Mouse (Mus musculus) hindbrain, postnatal 0 days (tissue): ENCODE measurements around the gene Smg6. TPM values are rescaled to one million over a fixed set of nuclear protein-coding genes. Genes with fewer than 3 reads are reported as not detected.

ENCODE experiments used
- ATAC-seq: fragments of 200-750 bp; cut with Nextera tagmentation; 2 replicates; pipeline ENCODE4 v1.8.0; 2017; ENCODE audit warnings: mild to moderate bottlenecking, moderate TSS enrichment, moderate library complexity
- DNase-seq: peaks from one replicate; pipeline ENCODE4 v3.0.0-alpha.2; 2015; ENCODE audit warnings: low spot score
- H3K27ac ChIP-seq: fragments of 300-500 bp; sonication (generic); 2 replicates; pipeline ENCODE4 v1.5.1; 2014; ENCODE audit warnings: mild to moderate bottlenecking
- H3K27me3 ChIP-seq: fragments of 300-500 bp; sonication (generic); 2 replicates; pipeline ENCODE4 v1.6.1; 2014; ENCODE audit warnings: low read length, mixed read lengths; ENCODE audit not compliant: insufficient read depth
- H3K36me3 ChIP-seq: fragments of 300-500 bp; sonication (generic); 2 replicates; pipeline ENCODE4 v1.6.1; 2014; ENCODE audit warnings: low read length, mixed read lengths; ENCODE audit not compliant: insufficient read depth
- H3K4me1 ChIP-seq: fragments of 300-500 bp; sonication (generic); 2 replicates; pipeline ENCODE4 v1.6.1; 2014; ENCODE audit warnings: antibody characterized with exemption, low read length, mixed read lengths; ENCODE audit not compliant: insufficient read depth
- H3K4me2 ChIP-seq: fragments of 300-500 bp; sonication (generic); 2 replicates; pipeline ENCODE4 v1.6.1; 2014; ENCODE audit warnings: low read depth, mild to moderate bottlenecking, low read length, moderate library complexity, mixed read lengths
- H3K4me3 ChIP-seq: fragments of 300-500 bp; sonication (generic); 2 replicates; pipeline ENCODE4 v1.5.1; 2014; ENCODE audit warnings: low read length
- H3K9ac ChIP-seq: fragments of 300-500 bp; sonication (generic); replicated peaks from 2 replicates; pipeline ENCODE4 v1.6.1; 2014; ENCODE audit warnings: mild to moderate bottlenecking, low read length, moderate library complexity, mixed read lengths
- H3K9me3 ChIP-seq: fragments of 300-500 bp; sonication (generic); 2 replicates; pipeline ENCODE4 v1.6.1; 2016; ENCODE audit warnings: low read length, mixed read lengths
- CTCF ChIP-seq: IDR thresholded peaks from 2 replicates; pipeline ENCODE4 v1.5.1; 2016; ENCODE audit warnings: antibody characterized with exemption, control low read depth, low read depth
- WGBS: fragments of 180-500 bp; shearing (Covaris S2); extraction: QIAGEN DNeasy Blood & Tissue Kit; methylation state at CpG from one replicate; pipeline ENCODE4 v1.1.7; 2014; 5-methylcytosine and 5-hydroxymethylcytosine counted together
- polyA plus RNA-seq: library from polyadenylated mRNA; unstranded; fragments of >200 nt; fragmentation: Nextera tagmentation; extraction: Ambion mirVana; gene quantifications from 2 replicates; pipeline ENCODE4 v1.2.1, GENCODE M21; 2015
- total RNA-seq: library from RNA; depleted of rRNA; stranded (reverse); fragments of >200 nt; gene quantifications from 2 replicates; pipeline ENCODE4 v1.2.3, GENCODE M21; 2014

The Smg6 gene
- total and polyA plus RNA-seq, 2 experiments from 2014 or later, result 10.0 to 27.8 TPM

- H3K27me3 ChIP-seq, result no peaks in the 10 kb centered on the region
- H3K9ac ChIP-seq, result no peak overlapping the region
- no peak for ATAC-seq
- no peak for TF ChIP-seq CTCF
- no peak overlapping the region for H3K4me3 ChIP-seq
- H3K4me1 ChIP-seq, result no peaks in the 10 kb centered on the region
- no peaks in the 10 kb centered on the region for H3K9me3 ChIP-seq
- DNase-seq, result no peak
- H3K4me2 ChIP-seq, result no peak overlapping the region
- H3K27ac ChIP-seq, result no peak overlapping the region
- no peaks in the 10 kb centered on the region for H3K36me3 ChIP-seq
Observed at GRCm38 (mm10) chr11:75108909-75109308, 183.3 kb downstream of the Smg6 start.

DNA sequence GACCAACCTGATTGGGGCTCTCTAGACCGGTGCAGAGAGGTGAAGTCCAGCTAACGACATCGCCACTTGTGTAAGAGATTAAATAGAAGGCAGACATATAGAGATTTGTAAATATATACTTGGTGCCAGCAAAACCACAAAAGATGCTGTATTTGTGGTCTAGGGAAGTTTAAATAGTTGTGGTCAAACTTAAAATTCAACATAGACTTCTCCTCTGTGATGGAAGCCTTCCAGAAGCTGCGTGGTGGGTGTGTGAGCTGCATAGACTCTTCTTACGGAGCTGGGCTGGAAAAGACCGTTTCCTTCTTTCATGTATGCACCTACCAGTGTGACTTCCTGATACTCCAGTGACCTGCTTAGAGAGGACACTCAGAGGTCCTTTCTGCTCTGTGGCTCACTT, 190.8 kb downstream of the Smg6 start:
- Histone ChIP-seq H3K36me3 (no peaks in the 10 kb centered on the region), H3K9ac (no peak overlapping the region), H3K27me3 (no peaks in the 10 kb centered on the region), H3K4me1 (no peaks in the 10 kb centered on the region), H3K4me2 (no peak overlapping the region), H3K4me3 (no peak overlapping the region), H3K27ac (no peak overlapping the region), H3K9me3 (no peaks in the 10 kb centered on the region)
- no peak for TF ChIP-seq CTCF
- ATAC-seq, result no peak
- 85% methylated on average over 6 of the region's 6 CpGs for WGBS
- DNase-seq, result no peak

DNA sequence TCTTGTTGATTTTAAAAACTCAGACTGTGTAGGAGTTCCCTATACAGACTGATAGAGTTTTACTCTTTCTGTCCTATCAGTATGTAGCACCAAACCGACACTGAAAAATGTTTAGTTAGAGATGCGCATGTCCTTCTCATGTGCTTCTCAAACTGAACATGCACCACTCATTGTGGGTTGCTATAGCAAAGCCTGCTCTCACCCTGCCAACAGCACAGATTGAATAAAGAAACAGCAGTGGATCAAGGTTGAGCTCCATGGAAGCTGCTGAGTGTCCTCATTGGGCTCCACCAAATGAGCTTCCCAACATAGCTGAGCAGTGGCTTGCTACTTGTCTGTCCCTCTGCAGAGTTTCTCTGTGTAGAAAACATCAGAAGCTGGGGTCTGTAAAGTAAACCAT, 192.5 kb downstream of the Smg6 start:
- no peaks in the 10 kb centered on the region for H3K4me1 ChIP-seq
- no peaks in the 10 kb centered on the region for H3K27me3 ChIP-seq
- no peaks in the 10 kb centered on the region for H3K36me3 ChIP-seq
- TF ChIP-seq CTCF, result no peak
- 88% methylated on average over 2 of the region's 2 CpGs for WGBS
- H3K4me2 ChIP-seq, result no peak overlapping the region
- H3K27ac ChIP-seq, result no peak overlapping the region
- DNase-seq (no peak), ATAC-seq (no peak)
- H3K4me3 ChIP-seq, result no peak overlapping the region
- H3K9me3 ChIP-seq, result no peaks in the 10 kb centered on the region
- H3K9ac ChIP-seq, result no peak overlapping the region

DNA sequence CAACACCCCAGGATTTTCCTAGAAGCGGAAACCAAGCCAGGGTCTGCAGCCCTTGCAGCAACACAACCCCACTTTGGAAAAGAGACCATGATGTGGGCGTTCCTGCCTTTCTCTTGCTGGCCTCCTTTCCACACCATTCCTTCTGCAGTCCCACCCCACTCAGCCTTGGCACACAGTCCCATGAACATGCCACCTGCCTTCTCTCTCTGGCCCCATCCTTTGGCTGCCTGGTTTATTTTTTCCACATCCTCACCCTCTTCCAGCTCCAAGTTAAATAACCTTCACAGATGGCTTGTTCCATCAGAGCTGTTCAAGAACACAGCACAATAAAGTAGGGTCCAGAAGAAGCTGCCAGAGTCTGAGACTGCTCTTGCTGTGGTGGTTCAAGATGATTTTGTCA, 193.7 kb downstream of the Smg6 start:
- H3K27me3 ChIP-seq, result no peaks in the 10 kb centered on the region
- no peak overlapping the region for H3K4me3 ChIP-seq
- WGBS, result 76% methylated on average over 2 of the region's 2 CpGs
- no peak for DNase-seq
- H3K9ac ChIP-seq, result no peak overlapping the region
- no peaks in the 10 kb centered on the region for H3K36me3 ChIP-seq
- no peak overlapping the region for H3K27ac ChIP-seq
- no peak for TF ChIP-seq CTCF
- no peaks in the 10 kb centered on the region for H3K9me3 ChIP-seq
- no peak for ATAC-seq
- H3K4me2 ChIP-seq, result no peak overlapping the region
- no peaks in the 10 kb centered on the region for H3K4me1 ChIP-seq

DNA sequence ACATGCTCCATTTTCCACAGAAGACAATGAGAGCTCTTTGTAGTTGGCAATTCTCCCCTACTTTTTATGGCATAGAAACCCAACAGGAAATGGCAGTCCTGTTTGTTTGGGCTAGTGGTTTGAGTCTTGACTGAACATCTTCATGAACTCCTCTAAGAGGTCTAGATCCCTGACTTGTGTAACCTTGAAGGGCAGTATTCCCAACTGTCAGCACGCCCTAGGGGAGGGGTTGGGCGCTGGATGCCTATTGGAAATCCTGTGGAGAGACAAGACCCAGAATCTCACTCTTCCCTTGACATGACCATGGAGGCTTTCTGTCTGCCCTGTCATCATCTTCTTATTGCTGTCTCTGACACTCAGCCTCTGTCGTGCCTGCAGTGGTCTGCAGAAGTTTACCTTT, 194.2 kb downstream of the Smg6 start:
- no peak for TF ChIP-seq CTCF
- no peak overlapping the region for H3K27ac ChIP-seq
- H3K4me1 ChIP-seq, result no peaks in the 10 kb centered on the region
- DNase-seq (no peak), ATAC-seq (no peak)
- no peaks in the 10 kb centered on the region for H3K9me3 ChIP-seq
- no peak overlapping the region for H3K4me3 ChIP-seq
- H3K9ac ChIP-seq, result no peak overlapping the region
- 85% methylated on average over 3 of the region's 3 CpGs for WGBS
- no peak overlapping the region for H3K4me2 ChIP-seq
- no peaks in the 10 kb centered on the region for H3K27me3 ChIP-seq
- H3K36me3 ChIP-seq, result no peaks in the 10 kb centered on the region

DNA sequence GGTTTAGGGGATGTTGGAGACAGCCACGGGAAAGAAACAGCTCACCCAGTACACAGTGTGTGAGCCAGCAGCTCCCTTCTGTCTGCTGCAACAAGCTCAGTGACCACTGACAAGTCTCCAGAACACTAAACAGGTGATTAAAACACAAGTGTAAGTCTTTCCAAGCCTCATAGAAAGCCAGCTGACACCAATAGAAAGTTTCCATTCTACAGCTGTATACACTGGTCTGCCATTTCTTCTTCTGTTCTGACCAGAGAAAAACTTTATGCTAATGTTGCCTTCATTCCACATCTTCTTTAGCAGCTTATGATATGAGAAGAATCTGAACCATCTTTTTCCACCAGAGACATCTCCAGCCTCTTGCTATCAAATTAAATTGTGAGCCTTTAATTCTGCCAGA, 195.7 kb downstream of the Smg6 start:
- no peak for ATAC-seq
- WGBS, result 73% methylated on average over 1 of the region's 1 CpGs
- no peak overlapping the region for H3K4me3 ChIP-seq

DNA sequence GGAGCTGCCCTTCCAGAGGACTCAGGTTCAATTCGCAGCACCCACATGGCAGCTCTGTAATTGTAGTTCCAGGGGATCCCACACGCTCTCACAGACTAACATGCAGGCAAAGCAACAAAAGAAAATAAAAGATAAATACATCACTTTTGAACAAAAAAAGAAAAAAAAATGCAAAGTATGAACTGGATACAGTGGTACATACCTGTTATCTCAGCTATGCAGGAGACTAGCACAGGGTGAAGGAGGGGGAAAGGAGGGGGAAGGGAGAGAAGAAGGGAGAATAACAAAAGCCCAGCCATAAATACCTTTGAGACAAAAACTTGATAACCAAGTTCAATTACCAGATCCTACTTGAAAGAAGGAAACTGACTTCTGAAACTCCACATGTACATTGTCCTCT, 198.8 kb downstream of the Smg6 start:
- no peak for TF ChIP-seq CTCF
- no peak overlapping the region for H3K4me3 ChIP-seq
- H3K4me1 ChIP-seq, result no peaks in the 10 kb centered on the region
- WGBS, result 100% methylated on average over 2 of the region's 2 CpGs
- H3K9me3 ChIP-seq, result no peaks in the 10 kb centered on the region
- no peak overlapping the region for H3K27ac ChIP-seq
- H3K36me3 ChIP-seq, result no peaks in the 10 kb centered on the region
- DNase-seq, result no peak
- H3K4me2 ChIP-seq, result no peak overlapping the region
- H3K27me3 ChIP-seq, result no peaks in the 10 kb centered on the region
- H3K9ac ChIP-seq, result no peak overlapping the region
- ATAC-seq, result no peak

More for the DNA sequence above, 195.7 kb downstream of the Smg6 start:
- H3K9me3 ChIP-seq, result no peaks in the 10 kb centered on the region
- DNase-seq, result no peak
- TF ChIP-seq CTCF, result no peak
- no peaks in the 10 kb centered on the region for H3K36me3 ChIP-seq
- no peak overlapping the region for H3K27ac ChIP-seq
- no peaks in the 10 kb centered on the region for H3K4me1 ChIP-seq
- H3K27me3 ChIP-seq, result no peaks in the 10 kb centered on the region
- no peak overlapping the region for H3K4me2 ChIP-seq
- no peak overlapping the region for H3K9ac ChIP-seq
